Mouse (Mus musculus): ENCODE data around the gene Lbp. TPM values are rescaled to one million over a fixed set of nuclear protein-coding genes. Genes with fewer than 3 reads are reported as not detected.

Lbp gene
- total and polyA plus RNA-seq, 2 experiments from 2014 or later, result 12.8 to 14.0 TPM

DNA sequence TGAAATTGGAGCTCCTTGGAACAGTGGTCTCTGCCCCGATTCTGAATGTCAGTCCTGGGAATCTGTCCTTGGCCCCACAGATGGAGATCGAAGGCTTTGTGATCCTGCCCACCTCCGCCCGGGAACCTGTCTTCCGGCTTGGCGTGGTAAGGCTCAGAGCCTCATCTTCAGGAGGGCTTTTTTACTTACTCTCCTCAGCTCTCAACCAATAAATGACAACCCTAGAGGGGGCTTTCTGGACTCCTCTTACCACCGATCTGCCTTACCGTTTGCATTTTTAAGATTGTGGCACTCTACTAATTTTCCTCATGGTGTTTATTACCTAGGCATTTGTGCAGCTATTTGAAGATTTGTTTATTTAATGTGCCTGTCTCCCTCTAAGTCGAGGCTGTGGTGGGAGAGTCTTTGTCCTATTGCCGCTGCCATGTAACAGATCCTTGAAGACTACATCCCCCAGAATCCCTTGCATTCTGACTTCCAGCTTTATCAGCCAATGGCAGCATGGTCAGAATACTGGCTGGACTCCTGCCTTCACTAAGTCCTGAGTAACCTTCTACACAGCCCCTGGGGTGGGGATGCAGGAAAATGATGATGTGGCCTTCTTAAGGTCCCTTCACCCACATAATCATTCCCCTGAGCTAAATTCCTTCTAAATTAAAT, 18.4 kb downstream of the Lbp start:
- Histone ChIP-seq H3K27me3 (ENCODE audit: control insufficient read depth, insufficient read depth, low read length) (no peaks in the 10 kb centered on the region), H3K9ac (replicated peaks; ENCODE audit: low read depth, low read length) (no peak overlapping the region), H3K4me3 (ENCODE audit: low read depth, low read length) (no peak overlapping the region), H3K4me2 (ENCODE audit: low read depth, low read length) (no peak overlapping the region), H3K9me3 (replicated peaks; ENCODE audit: control insufficient read depth, low read length) (no peaks in the 10 kb centered on the region), H3K4me1 (ENCODE audit: control insufficient read depth, insufficient read depth) (no peaks in the 10 kb centered on the region), H3K27ac (ENCODE audit: low read depth) (no peak overlapping the region), H3K36me3 (replicated peaks; ENCODE audit: control insufficient read depth, insufficient read depth, low read length) (no peaks in the 10 kb centered on the region)
- no peak for TF ChIP-seq CTCF (IDR thresholded peaks at IDR 0.05; ENCODE audit: low read depth)
- no peak for TF ChIP-seq EP300 (IDR thresholded peaks at IDR 0.05; ENCODE audit: low read depth)
- ATAC-seq (ENCODE audit: insufficient read depth, low read depth) (peak; percentile 67; the same call in 1 of the 2 replicates), DNase-seq (ENCODE audit: low spot score) (peak; percentile 51)
- WGBS, result 60% methylated on average over 10 of the region's 10 CpGs

DNA sequence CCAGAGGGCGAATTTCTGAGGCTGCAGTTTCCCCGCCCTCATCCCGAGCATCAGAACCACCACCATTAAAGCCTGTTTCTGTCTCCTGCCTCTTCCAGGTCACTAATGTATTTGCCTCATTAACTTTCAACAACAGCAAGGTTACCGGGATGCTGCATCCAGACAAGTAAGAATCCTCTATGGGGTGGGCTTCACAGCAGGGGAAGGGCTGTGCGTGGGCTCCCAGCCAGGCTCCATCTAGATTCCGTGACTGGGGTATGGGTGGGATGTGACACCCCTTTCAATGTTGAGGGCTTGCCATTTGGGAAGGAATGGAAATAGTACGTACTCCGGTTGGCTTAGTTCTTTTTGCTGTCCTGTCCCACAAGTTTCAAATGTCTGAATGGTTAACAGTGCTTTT, 19.3 kb downstream of the Lbp start:
- Histone ChIP-seq H3K27me3 (ENCODE audit: control insufficient read depth, insufficient read depth, low read length) (no peaks in the 10 kb centered on the region), H3K9ac (replicated peaks; ENCODE audit: low read depth, low read length) (no peak overlapping the region), H3K4me2 (ENCODE audit: low read depth, low read length) (no peak overlapping the region), H3K36me3 (replicated peaks; ENCODE audit: control insufficient read depth, insufficient read depth, low read length) (no peaks in the 10 kb centered on the region), H3K4me3 (ENCODE audit: low read depth, low read length) (no peak overlapping the region), H3K9me3 (replicated peaks; ENCODE audit: control insufficient read depth, low read length) (no peaks in the 10 kb centered on the region), H3K27ac (ENCODE audit: low read depth) (no peak overlapping the region), H3K4me1 (ENCODE audit: control insufficient read depth, insufficient read depth) (no peaks in the 10 kb centered on the region)
- no peak for ATAC-seq (ENCODE audit: insufficient read depth, low read depth)
- TF ChIP-seq EP300 (IDR thresholded peaks at IDR 0.05; ENCODE audit: low read depth), result no peak
- TF ChIP-seq CTCF (IDR thresholded peaks at IDR 0.05; ENCODE audit: low read depth), result no peak
- WGBS, result 81% methylated on average over 8 of the region's 8 CpGs
- DNase-seq (ENCODE audit: low spot score), result no peak

DNA sequence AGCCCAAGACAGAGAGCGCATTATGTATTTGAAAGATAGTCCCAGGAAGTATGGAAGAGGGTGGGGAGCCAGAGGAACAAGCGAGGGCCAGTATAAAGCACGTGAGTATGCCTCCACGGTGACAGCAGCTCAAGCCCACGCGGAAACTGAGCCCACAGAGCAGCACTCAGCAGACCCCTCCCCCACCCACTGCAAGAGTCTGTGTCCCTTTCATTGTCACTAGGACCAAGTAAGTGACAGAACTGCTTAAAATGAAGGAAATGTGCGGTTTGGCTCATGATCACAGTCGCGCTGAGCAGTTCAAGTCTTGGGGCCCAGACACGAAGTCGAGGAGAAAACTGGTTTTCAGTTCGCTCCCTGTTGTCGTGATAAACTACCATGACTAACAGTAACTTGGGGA, 28.1 kb downstream of the Lbp start:
- Histone ChIP-seq H3K27ac (ENCODE audit: low read depth) (no peak overlapping the region), H3K27me3 (ENCODE audit: control insufficient read depth, insufficient read depth, low read length) (no peaks in the 10 kb centered on the region), H3K36me3 (replicated peaks; ENCODE audit: control insufficient read depth, insufficient read depth, low read length) (no peaks in the 10 kb centered on the region), H3K9me3 (replicated peaks; ENCODE audit: control insufficient read depth, low read length) (no peaks in the 10 kb centered on the region), H3K4me3 (ENCODE audit: low read depth, low read length) (no peak overlapping the region), H3K4me1 (ENCODE audit: control insufficient read depth, insufficient read depth) (no peaks in the 10 kb centered on the region), H3K9ac (replicated peaks; ENCODE audit: low read depth, low read length) (no peak overlapping the region), H3K4me2 (ENCODE audit: low read depth, low read length) (no peak overlapping the region)
- 82% methylated on average over 13 of the region's 13 CpGs for WGBS
- ATAC-seq (ENCODE audit: insufficient read depth, low read depth) (no peak), DNase-seq (ENCODE audit: low spot score) (no peak)
- TF ChIP-seq CTCF (IDR thresholded peaks at IDR 0.05; ENCODE audit: low read depth) (no peak), EP300 (IDR thresholded peaks at IDR 0.05; ENCODE audit: low read depth) (no peak)

DNA sequence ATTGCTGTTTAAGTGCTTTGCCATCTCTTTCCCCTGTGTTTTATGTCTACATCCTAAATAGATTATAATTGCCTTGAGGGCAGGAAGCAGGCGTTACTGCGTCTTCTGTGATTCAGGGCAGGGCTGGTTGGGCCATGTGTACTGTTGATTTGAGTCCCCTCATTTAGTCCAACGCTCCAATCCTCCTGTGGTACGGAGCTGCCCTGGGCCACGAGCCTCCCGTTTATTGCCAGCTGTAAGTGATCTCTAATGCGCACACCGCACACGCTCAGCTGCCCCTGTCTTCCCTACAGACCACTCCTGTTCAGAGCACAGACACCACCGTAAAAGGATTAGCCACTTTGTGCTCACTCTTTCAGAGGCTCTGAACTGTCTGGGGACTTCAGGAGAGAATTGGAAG, 31.4 kb downstream of the Lbp start:
- Histone ChIP-seq H3K36me3 (replicated peaks; ENCODE audit: control insufficient read depth, insufficient read depth, low read length) (no peaks in the 10 kb centered on the region), H3K4me2 (ENCODE audit: low read depth, low read length) (no peak overlapping the region), H3K4me3 (ENCODE audit: low read depth, low read length) (no peak overlapping the region), H3K27ac (ENCODE audit: low read depth) (no peak overlapping the region), H3K27me3 (ENCODE audit: control insufficient read depth, insufficient read depth, low read length) (no peaks in the 10 kb centered on the region), H3K9ac (replicated peaks; ENCODE audit: low read depth, low read length) (no peak overlapping the region), H3K4me1 (ENCODE audit: control insufficient read depth, insufficient read depth) (no peaks in the 10 kb centered on the region), H3K9me3 (replicated peaks; ENCODE audit: control insufficient read depth, low read length) (no peaks in the 10 kb centered on the region)
- WGBS, result 73% methylated on average over 10 of the region's 10 CpGs
- ATAC-seq (ENCODE audit: insufficient read depth, low read depth), result no peak
- no peak for TF ChIP-seq CTCF (IDR thresholded peaks at IDR 0.05; ENCODE audit: low read depth)
- TF ChIP-seq EP300 (IDR thresholded peaks at IDR 0.05; ENCODE audit: low read depth), result no peak
- DNase-seq (ENCODE audit: low spot score), result no peak

DNA sequence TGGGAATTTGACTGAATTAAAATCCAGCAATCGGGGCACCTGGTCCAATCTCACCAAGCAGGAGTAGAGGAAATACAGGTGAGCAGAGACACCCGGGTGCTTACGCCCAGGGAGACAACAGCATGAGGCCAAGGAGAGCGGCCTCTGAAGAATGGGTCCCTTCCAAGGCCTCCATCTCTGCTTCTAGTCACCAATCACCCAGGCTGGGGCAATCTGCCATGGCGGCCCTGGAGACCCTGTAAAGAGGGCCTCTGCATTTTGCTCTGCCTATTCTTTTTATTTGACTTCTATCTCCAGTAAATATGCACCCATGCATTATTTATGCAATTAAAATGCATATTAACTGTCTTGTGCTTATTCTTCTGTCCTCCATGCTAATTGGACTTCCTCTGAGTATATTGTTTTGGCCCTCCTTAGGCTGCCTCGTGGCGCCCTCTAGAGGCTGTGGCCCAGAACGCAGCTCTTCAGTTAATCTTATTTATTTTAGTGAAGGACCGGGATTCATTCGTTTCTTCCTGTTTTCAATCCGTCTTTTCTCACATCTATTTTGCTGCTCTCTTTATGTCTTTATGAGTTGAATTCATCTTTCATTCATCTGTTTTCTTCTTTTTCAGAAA, 33.8 kb downstream of the Lbp start:
- no peaks in the 10 kb centered on the region for H3K4me1 ChIP-seq (ENCODE audit: control insufficient read depth, insufficient read depth)
- no peaks in the 10 kb centered on the region for H3K36me3 ChIP-seq (replicated peaks; ENCODE audit: control insufficient read depth, insufficient read depth, low read length)
- no peak overlapping the region for H3K27ac ChIP-seq (ENCODE audit: low read depth)
- H3K27me3 ChIP-seq (ENCODE audit: control insufficient read depth, insufficient read depth, low read length), result no peaks in the 10 kb centered on the region
- H3K4me3 ChIP-seq (ENCODE audit: low read depth, low read length), result no peak overlapping the region
- H3K9me3 ChIP-seq (replicated peaks; ENCODE audit: control insufficient read depth, low read length), result no peaks in the 10 kb centered on the region
- ATAC-seq (ENCODE audit: insufficient read depth, low read depth) (no peak), DNase-seq (ENCODE audit: low spot score) (peak; percentile 47)
- H3K9ac ChIP-seq (replicated peaks; ENCODE audit: low read depth, low read length), result no peak overlapping the region
- TF ChIP-seq CTCF (IDR thresholded peaks at IDR 0.05; ENCODE audit: low read depth) (peak; percentile 93), EP300 (IDR thresholded peaks at IDR 0.05; ENCODE audit: low read depth) (no peak)
- WGBS, result 35% methylated on average over 11 of the region's 11 CpGs
- H3K4me2 ChIP-seq (ENCODE audit: low read depth, low read length), result no peak overlapping the region

DNA sequence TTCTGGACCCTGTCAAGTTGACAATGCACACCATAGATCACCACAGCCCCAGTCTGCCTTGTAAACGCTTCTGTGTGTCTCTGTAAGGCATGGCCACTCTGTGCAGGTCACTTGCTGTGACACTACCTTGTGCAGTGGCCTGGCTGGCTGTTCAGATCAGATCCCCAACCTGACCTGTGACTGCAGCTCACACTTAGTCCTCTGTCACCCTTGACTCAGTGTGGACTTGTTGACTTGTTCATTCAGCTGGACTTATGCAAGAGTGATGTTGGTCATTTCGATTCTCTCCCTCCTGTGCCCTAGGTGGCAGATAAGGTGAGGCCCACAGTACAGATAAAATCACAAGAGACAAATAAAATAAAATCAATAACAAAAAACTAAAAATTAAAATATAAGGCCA, 35.0 kb downstream of the Lbp start:
- H3K4me2 ChIP-seq (ENCODE audit: low read depth, low read length), result no peak overlapping the region
- DNase-seq (ENCODE audit: low spot score) (no peak), ATAC-seq (ENCODE audit: insufficient read depth, low read depth) (no peak)
- no peak for TF ChIP-seq CTCF (IDR thresholded peaks at IDR 0.05; ENCODE audit: low read depth)
- TF ChIP-seq EP300 (IDR thresholded peaks at IDR 0.05; ENCODE audit: low read depth), result no peak
- no peak overlapping the region for H3K9ac ChIP-seq (replicated peaks; ENCODE audit: low read depth, low read length)
- H3K4me1 ChIP-seq (ENCODE audit: control insufficient read depth, insufficient read depth), result no peaks in the 10 kb centered on the region
- no peaks in the 10 kb centered on the region for H3K9me3 ChIP-seq (replicated peaks; ENCODE audit: control insufficient read depth, low read length)
- H3K4me3 ChIP-seq (ENCODE audit: low read depth, low read length), result no peak overlapping the region
- no peak overlapping the region for H3K27ac ChIP-seq (ENCODE audit: low read depth)
- WGBS, result 48% methylated on average over 2 of the region's 2 CpGs
- no peaks in the 10 kb centered on the region for H3K36me3 ChIP-seq (replicated peaks; ENCODE audit: control insufficient read depth, insufficient read depth, low read length)
- no peaks in the 10 kb centered on the region for H3K27me3 ChIP-seq (ENCODE audit: control insufficient read depth, insufficient read depth, low read length)
